Mouse (Mus musculus) intestine, postnatal 0 days (tissue): Measurements from ENCODE around the gene Cdk14. TPM values are rescaled to one million over a fixed set of nuclear protein-coding genes. Genes with fewer than 3 reads are reported as not detected.

Source experiments
- ATAC-seq: fragments of 200-750 bp; cut with Nextera tagmentation; 2 replicates; pipeline ENCODE4 v1.8.0; 2017; ENCODE audit warnings: mild to moderate bottlenecking, moderate TSS enrichment, moderate library complexity
- H3K27ac ChIP-seq: fragments of 300-500 bp; sonication (generic); 2 replicates; pipeline ENCODE4 v1.5.1; 2014; ENCODE audit warnings: mild to moderate bottlenecking, low read depth, low read length, moderate library complexity
- H3K27me3 ChIP-seq: fragments of 300-500 bp; sonication (generic); replicated peaks from 2 replicates; pipeline ENCODE4 v1.6.1; 2014; ENCODE audit warnings: low read length, mixed read lengths; ENCODE audit not compliant: control insufficient read depth, insufficient read depth
- H3K36me3 ChIP-seq: fragments of 300-500 bp; sonication (generic); 2 replicates; pipeline ENCODE4 v1.6.1; 2014; ENCODE audit warnings: mild to moderate bottlenecking, moderate library complexity; ENCODE audit not compliant: control insufficient read depth, insufficient read depth
- H3K4me1 ChIP-seq: fragments of 300-500 bp; sonication (generic); replicated peaks from 2 replicates; pipeline ENCODE4 v1.6.1; 2014; ENCODE audit warnings: antibody characterized with exemption, low read length, mixed read lengths; ENCODE audit not compliant: control insufficient read depth, insufficient read depth
- H3K4me2 ChIP-seq: fragments of 300-500 bp; sonication (generic); replicated peaks from 2 replicates; pipeline ENCODE4 v1.6.1; 2014; ENCODE audit warnings: low read depth, mild to moderate bottlenecking, moderate library complexity
- H3K4me3 ChIP-seq: fragments of 300-500 bp; sonication (generic); 2 replicates; pipeline ENCODE4 v1.5.1; 2014; ENCODE audit warnings: low read depth, low read length
- H3K9ac ChIP-seq: fragments of 300-500 bp; sonication (generic); 2 replicates; pipeline ENCODE4 v1.6.1; 2014; ENCODE audit warnings: mild to moderate bottlenecking, low read depth, low read length
- H3K9me3 ChIP-seq: fragments of 300-500 bp; sonication (generic); 2 replicates; pipeline ENCODE4 v1.6.1; 2016; ENCODE audit warnings: mixed run types; ENCODE audit not compliant: control insufficient read depth
- CTCF ChIP-seq: sonication (generic); IDR thresholded peaks from 2 replicates; pipeline ENCODE4 v1.5.1; 2016; ENCODE audit warnings: low read depth, mild to moderate bottlenecking, control low read depth, antibody characterized with exemption, moderate library complexity
- WGBS: fragments of 180-500 bp; shearing (Covaris S2); extraction: QIAGEN DNeasy Blood & Tissue Kit; methylation state at CpG from one replicate; pipeline ENCODE4 v1.1.7; 2014; 5-methylcytosine and 5-hydroxymethylcytosine counted together
- polyA plus RNA-seq: library from polyadenylated mRNA; unstranded; fragments of >200 nt; fragmentation: Nextera tagmentation; extraction: Ambion mirVana; gene quantifications from 2 replicates; pipeline ENCODE4 v1.2.1, GENCODE M21; 2015

Gene Cdk14
- polyA plus RNA-seq, 1 experiment from 2014 or later = 4.4 TPM

DNA sequence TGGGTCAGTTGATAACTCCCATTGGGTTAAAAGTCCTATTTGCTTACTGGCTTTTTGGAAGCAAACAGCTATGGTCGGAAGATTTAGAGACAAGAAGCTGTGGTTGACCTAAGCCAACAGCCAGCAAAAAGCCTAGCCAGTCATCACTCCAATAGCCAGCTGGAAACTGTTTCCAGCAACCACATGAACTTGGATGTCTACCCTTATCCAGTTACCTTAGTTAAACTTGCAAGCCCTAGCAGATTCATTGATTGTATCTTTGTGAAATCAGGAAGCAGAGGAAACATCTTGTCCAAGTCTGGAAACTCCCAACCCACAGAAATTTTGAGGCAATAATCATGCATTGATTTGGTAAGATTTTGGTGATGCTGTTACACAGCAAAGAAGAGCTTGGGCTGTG is 458.5 kb downstream of the Cdk14 start:
- Histone ChIP-seq H3K4me1 (no peaks in the 10 kb centered on the region), H3K9ac (no peak overlapping the region), H3K4me3 (no peak overlapping the region), H3K4me2 (no peak overlapping the region), H3K36me3 (no peaks in the 10 kb centered on the region), H3K27me3 (no peaks in the 10 kb centered on the region), H3K9me3 (no peaks in the 10 kb centered on the region), H3K27ac (no peak overlapping the region)
- TF ChIP-seq CTCF = no peak
- no peak for ATAC-seq
- whole genome bisulfite sequencing = 95% methylated on average over 1 of the region's 1 CpGs

DNA sequence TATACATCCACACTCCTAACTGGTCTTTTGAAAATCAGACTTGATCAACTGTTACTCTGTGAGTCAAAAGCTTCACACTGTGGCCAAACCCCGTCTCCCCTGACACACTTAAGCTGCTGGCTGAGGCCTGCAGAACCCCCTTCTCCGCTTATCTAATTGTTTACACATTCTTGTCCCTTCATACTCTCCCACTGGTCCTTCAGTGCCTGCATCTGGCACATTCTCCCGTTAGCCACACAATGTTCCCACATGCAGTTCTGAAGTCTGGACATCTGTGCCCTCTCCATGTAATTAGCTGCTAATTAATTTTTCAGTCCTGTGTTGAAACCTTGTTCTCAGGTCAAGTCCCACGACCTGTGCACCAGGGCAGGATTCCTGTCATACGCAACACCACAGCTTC is 460.7 kb downstream of the Cdk14 start:
- Histone ChIP-seq H3K4me1 (no peaks in the 10 kb centered on the region), H3K4me3 (no peak overlapping the region), H3K4me2 (no peak overlapping the region), H3K9ac (no peak overlapping the region), H3K27ac (no peak overlapping the region), H3K36me3 (no peaks in the 10 kb centered on the region), H3K27me3 (no peaks in the 10 kb centered on the region), H3K9me3 (no peaks in the 10 kb centered on the region)
- no peak for ATAC-seq
- no peak for TF ChIP-seq CTCF
- 37% methylated on average over 5 of the region's 5 CpGs for WGBS

DNA sequence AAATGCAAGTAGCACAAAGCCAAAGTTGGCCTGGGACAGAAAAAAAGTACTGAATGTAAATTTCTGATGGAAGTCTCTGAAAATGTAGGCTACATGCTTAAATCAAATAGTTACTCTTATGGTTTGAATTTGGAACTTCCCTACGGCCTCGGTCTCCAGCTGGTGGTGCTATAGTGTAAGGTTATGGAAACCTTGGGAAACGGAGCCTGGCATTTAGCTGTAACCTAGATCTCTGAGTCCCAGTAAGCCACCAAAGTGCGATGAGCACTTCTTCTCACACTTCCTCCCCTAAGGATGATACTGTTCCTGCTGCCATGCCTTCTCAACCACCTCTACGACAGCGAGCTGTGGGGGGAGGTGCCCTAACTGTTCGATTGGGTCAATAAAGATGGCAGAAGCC is 464.1 kb downstream of the Cdk14 start:
- H3K27ac ChIP-seq = no peak overlapping the region
- 80% methylated on average over 7 of the region's 7 CpGs for WGBS
- no peak overlapping the region for H3K4me2 ChIP-seq
- H3K36me3 ChIP-seq = no peaks in the 10 kb centered on the region
- no peaks in the 10 kb centered on the region for H3K9me3 ChIP-seq
- no peak overlapping the region for H3K4me3 ChIP-seq
- no peak for TF ChIP-seq CTCF
- no peak for ATAC-seq
- H3K4me1 ChIP-seq = no peaks in the 10 kb centered on the region
- H3K9ac ChIP-seq = no peak overlapping the region
- no peaks in the 10 kb centered on the region for H3K27me3 ChIP-seq

DNA sequence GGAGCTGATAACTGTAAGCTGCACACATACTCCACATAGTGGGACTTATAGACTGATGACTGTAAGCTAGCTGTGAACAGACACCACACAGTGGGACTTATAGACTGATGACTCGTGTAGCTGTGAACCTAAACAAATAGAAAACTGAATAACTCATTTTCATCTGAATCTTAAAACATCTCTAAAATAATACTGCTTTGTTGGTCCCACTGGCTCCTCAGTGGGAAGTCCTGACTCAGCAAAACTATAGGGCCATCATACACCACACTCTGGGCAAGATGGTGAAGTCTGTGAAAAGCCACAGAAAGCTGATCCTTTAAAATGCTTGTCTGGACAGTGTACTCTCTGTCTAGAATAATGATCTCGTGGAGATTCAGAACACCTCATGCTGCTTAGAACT is 464.7 kb downstream of the Cdk14 start:
- no peak overlapping the region for H3K4me3 ChIP-seq
- ATAC-seq = no peak
- no peak for TF ChIP-seq CTCF
- no peaks in the 10 kb centered on the region for H3K4me1 ChIP-seq
- H3K4me2 ChIP-seq = no peak overlapping the region
- no peak overlapping the region for H3K27ac ChIP-seq
- WGBS = 77% methylated on average over 2 of the region's 2 CpGs
- no peak overlapping the region for H3K9ac ChIP-seq
- H3K36me3 ChIP-seq = no peaks in the 10 kb centered on the region
- no peaks in the 10 kb centered on the region for H3K27me3 ChIP-seq
- H3K9me3 ChIP-seq = no peaks in the 10 kb centered on the region

DNA sequence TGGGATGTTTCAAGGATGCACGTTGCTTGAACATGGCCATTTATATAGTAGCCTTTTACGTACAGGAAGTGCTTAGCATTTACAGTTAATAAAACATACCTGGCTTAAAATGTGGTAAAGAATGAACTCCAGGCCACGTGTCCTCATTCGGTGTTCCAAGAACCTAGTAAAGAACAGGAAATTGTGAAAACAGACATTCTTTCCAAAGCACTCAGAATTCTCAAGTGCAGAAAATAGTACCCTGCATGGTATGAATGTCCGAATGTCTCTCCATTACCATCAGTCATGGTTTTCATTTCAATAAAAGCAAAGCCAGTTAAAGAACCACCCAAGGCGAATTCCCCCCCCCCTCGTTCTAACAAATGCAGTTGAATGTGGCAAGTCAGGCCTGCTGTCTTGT is 470.7 kb downstream of the Cdk14 start:
- H3K4me1 ChIP-seq = no peaks in the 10 kb centered on the region

DNA sequence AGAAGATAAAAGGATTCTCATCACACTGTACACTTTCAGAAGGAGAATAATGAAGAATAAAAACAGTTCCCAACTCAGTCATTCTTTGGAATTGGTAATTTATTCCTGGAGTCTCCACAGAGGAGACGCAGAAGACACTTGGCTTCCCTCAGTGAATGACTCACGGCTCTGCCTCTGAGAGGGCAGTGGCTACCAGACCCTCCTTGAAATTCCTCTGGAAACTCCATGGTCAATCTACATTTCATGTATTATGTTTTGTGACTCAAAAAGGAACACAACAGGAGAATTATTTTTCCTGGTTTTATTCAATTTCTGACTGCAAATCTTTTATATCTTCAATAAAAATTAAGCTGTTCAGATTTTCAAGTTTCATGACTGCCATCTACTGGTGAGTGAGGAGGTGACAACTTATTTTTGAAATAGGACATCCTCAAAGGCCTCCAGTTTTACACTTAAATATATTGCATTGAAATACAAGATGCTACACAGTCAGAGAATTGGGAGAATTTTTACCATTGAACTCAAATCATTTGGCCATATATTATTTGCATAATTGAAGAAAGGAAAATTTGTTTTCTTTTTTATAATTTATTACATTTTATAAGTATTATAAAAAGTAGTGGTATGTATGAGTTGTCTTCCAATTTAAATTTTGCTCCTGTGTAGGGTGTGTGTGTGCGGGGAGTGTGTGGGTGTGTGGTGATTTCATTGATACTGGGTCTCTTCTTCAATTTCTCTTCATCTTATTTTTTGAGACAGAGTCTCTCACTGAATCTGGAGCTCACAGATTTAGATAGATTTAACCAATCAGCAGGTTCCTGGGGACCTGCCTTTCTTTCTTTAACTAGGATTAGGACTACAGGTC is 471.8 kb downstream of the Cdk14 start:
- Histone ChIP-seq H3K36me3 (no peaks in the 10 kb centered on the region), H3K4me3 (no peak overlapping the region), H3K27ac (no peak overlapping the region), H3K4me1 (no peaks in the 10 kb centered on the region), H3K27me3 (no peaks in the 10 kb centered on the region), H3K9ac (no peak overlapping the region), H3K9me3 (no peaks in the 10 kb centered on the region), H3K4me2 (no peak overlapping the region)
- peak; percentile 66 for TF ChIP-seq CTCF
- no peak for ATAC-seq
- WGBS = 67% methylated on average over 3 of the region's 3 CpGs

More for the DNA sequence above, 470.7 kb downstream of the Cdk14 start:
- no peak overlapping the region for H3K4me3 ChIP-seq
- no peak for ATAC-seq
- no peak overlapping the region for H3K9ac ChIP-seq
- no peak overlapping the region for H3K27ac ChIP-seq
- no peaks in the 10 kb centered on the region for H3K36me3 ChIP-seq
- no peaks in the 10 kb centered on the region for H3K9me3 ChIP-seq
- no peaks in the 10 kb centered on the region for H3K27me3 ChIP-seq
- TF ChIP-seq CTCF = no peak
- WGBS = 63% methylated on average over 7 of the region's 7 CpGs
- H3K4me2 ChIP-seq = no peak overlapping the region
